Mouse (Mus musculus) midbrain, embryonic 14.5 days (tissue): ENCODE results near the gene Hdac5. TPM values are rescaled to one million over a fixed set of nuclear protein-coding genes. Genes with fewer than 3 reads are reported as not detected.

ENCODE experiments used
- ATAC-seq: fragments of 200-750 bp; cut with Nextera tagmentation; 2 replicates; pipeline ENCODE4 v1.8.0; 2017; ENCODE audit warnings: moderate number of reproducible peaks, moderate library complexity; ENCODE audit not compliant: low FRiP score, low TSS enrichment
- DNase-seq: peaks from one replicate; pipeline ENCODE4 v3.0.0-alpha.2; 2015
- H3K27ac ChIP-seq: fragments of 300-500 bp; sonication (generic); replicated peaks from 2 replicates; pipeline ENCODE4 v1.5.1; 2014; ENCODE audit warnings: mild to moderate bottlenecking, low read depth, low read length, moderate library complexity
- H3K27me3 ChIP-seq: fragments of 300-500 bp; sonication (generic); 2 replicates; pipeline ENCODE4 v1.6.1; 2014; ENCODE audit warnings: low read length, control low read depth, mixed read lengths; ENCODE audit not compliant: control insufficient read depth, insufficient read depth
- H3K36me3 ChIP-seq: fragments of 300-500 bp; sonication (generic); 2 replicates; pipeline ENCODE4 v1.6.1; 2014; ENCODE audit warnings: low read length, control low read depth; ENCODE audit not compliant: control insufficient read depth, insufficient read depth
- H3K4me1 ChIP-seq: fragments of 300-500 bp; sonication (generic); 2 replicates; pipeline ENCODE4 v1.6.1; 2014; ENCODE audit warnings: mild to moderate bottlenecking, antibody characterized with exemption, low read length, control low read depth; ENCODE audit not compliant: control insufficient read depth, insufficient read depth
- H3K4me2 ChIP-seq: fragments of 300-500 bp; sonication (generic); 2 replicates; pipeline ENCODE4 v1.6.1; 2014; ENCODE audit warnings: mild to moderate bottlenecking, low read length, moderate library complexity
- H3K4me3 ChIP-seq: fragments of 300-500 bp; sonication (generic); replicated peaks from 2 replicates; pipeline ENCODE4 v1.5.1; 2014; ENCODE audit warnings: low read depth, low read length
- H3K9ac ChIP-seq: fragments of 300-500 bp; sonication (generic); replicated peaks from 2 replicates; pipeline ENCODE4 v1.6.1; 2014; ENCODE audit warnings: mild to moderate bottlenecking, low read length, moderate library complexity
- H3K9me3 ChIP-seq: fragments of 300-500 bp; sonication (generic); 2 replicates; pipeline ENCODE4 v1.6.1; 2016; ENCODE audit warnings: low read length, control low read depth, mixed read lengths; ENCODE audit not compliant: control insufficient read depth
- WGBS: fragments of 180-500 bp; shearing (Covaris S2); extraction: QIAGEN DNeasy Blood & Tissue Kit; methylation state at CpG from one replicate; pipeline ENCODE4 v1.1.7; 2014; 5-methylcytosine and 5-hydroxymethylcytosine counted together
- polyA plus RNA-seq: library from polyadenylated mRNA; unstranded; fragments of >200 nt; fragmentation: Nextera tagmentation; extraction: Ambion mirVana; gene quantifications from 2 replicates; pipeline ENCODE4 v1.2.1, GENCODE M21; 2014

Gene Hdac5
- polyA plus RNA-seq, 1 experiment from 2014 or later = 56.6 TPM

DNA sequence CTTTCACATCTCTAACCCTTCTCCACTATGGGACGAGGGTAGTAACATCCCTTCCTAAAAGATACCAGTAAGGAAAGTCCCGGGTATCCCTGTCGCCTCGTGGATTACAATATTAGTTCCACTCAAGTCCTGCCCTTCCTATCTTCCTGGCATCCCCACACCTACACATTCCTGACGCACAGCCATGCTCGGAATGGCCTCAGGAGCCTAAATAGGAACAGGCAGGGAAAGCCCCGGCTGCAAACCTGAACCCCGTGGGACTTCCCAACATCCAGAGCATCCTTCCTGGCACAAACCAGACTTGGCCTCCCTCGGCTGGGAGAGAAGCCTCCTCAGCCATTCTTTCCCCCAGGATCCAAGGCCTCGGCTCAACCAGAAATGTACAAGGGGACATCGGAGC is 14.5 kb downstream of the Hdac5 start:
- Histone ChIP-seq H3K9ac (no peak overlapping the region), H3K4me2 (no peak overlapping the region), H3K27ac (no peak overlapping the region), H3K9me3 (no peaks in the 10 kb centered on the region), H3K4me1 (peaks cover 48% of the 10 kb centered on the region), H3K4me3 (no peak overlapping the region), H3K27me3 (no peaks in the 10 kb centered on the region), H3K36me3 (peaks cover 31% of the 10 kb centered on the region)
- DNase-seq (no peak), ATAC-seq (no peak)
- 76% methylated on average over 11 of the region's 11 CpGs for WGBS

DNA sequence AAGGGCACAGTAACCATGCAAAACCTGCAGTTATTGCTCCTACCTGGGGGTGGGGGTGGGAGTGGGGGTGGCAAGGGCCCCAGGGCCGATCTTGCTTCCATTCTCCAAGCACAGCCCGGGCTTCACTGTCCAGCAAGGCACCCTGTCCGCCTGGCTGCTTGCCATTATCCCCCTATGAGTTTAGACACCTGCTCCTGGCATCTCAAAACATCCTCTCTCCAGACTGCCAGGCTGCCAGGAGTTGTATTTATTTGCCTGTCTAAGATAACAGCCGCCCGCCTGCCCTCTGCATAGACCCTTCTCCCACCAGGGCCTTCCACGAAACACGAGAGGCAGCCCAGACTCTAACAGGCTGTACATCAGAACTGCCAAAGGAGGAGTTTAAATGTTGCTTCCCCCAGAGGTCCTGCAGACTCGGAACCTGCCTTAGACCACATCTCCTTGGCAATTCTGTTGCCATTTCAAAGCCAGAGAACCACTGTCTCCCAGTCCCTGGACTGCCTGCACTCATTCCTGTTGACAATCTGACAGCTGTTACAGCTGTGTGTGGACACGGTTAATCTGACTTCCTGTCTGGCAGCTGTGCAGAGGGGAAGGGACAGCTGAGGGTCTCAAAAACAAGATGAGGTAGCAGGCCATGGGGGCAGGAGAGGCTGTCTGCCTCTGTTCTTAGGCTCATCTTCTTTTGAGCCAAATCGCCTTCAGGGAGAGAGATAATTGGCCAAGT is 15.4 kb downstream of the Hdac5 start:
- H3K27ac ChIP-seq = 0 out of 2 replicates have a peak overlapping the region, but pooled peaks have one; percentile 20
- no peaks in the 10 kb centered on the region for H3K9me3 ChIP-seq
- no peak overlapping the region for H3K4me2 ChIP-seq
- H3K4me3 ChIP-seq = no peak overlapping the region
- H3K9ac ChIP-seq = no peak overlapping the region; the same call in 1 of the 2 replicates
- peaks cover 43% of the 10 kb centered on the region for H3K4me1 ChIP-seq
- H3K36me3 ChIP-seq = peaks cover 31% of the 10 kb centered on the region
- DNase-seq = no peak
- 68% methylated on average over 10 of the region's 10 CpGs for WGBS
- no peaks in the 10 kb centered on the region for H3K27me3 ChIP-seq
- no peak for ATAC-seq

DNA sequence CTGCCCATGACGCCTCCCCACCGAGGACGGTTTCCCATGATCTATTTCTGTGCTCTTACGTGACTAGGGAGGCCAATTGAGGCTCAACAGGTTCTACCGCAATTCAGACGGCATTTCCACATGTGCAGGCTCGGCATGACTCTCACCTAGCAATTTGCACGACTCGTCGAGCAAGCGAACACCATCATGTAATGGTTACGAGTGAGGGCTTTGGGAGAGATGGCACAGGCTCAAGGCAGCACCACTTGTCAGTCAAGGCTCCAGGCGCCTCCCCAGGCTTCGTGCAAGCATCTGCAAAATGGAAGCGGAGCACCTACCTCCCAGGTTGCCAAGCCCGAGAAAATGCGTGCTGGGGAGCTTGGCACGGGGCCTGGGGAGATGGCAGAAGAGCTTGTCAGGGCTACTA is 18.0 kb downstream of the Hdac5 start:
- H3K9ac ChIP-seq = no peak overlapping the region
- DNase-seq = no peak
- no peak for ATAC-seq
- no peak overlapping the region for H3K4me3 ChIP-seq
- peaks cover 30% of the 10 kb centered on the region for H3K4me1 ChIP-seq
- H3K27ac ChIP-seq = no peak overlapping the region
- H3K36me3 ChIP-seq = peaks cover 19% of the 10 kb centered on the region
- H3K9me3 ChIP-seq = no peaks in the 10 kb centered on the region
- H3K4me2 ChIP-seq = no peak overlapping the region
- no peaks in the 10 kb centered on the region for H3K27me3 ChIP-seq
- 81% methylated on average over 18 of the region's 18 CpGs for WGBS

DNA sequence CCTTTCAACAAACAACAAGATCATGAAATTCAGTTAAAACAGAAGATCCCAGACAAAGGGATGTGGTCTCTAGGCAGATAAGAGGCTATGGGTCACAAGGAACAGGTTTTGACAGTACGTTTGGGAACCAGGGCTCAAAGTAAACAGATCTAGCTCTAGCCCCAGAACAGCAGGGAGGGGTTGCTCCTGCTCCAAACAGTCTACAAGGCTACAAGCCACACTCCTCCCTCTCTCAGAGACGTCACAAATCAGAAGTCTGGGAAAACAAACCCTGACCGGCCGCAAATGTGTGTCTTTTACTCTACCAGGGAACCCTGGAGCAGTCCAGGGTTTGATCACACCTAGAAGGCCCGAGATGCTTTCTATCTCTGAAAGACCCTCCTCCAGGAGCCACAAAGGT is 19.0 kb downstream of the Hdac5 start:
- Histone ChIP-seq H3K9me3 (no peaks in the 10 kb centered on the region), H3K27me3 (no peaks in the 10 kb centered on the region), H3K36me3 (peaks cover 23% of the 10 kb centered on the region), H3K27ac (no peak overlapping the region), H3K4me2 (no peak overlapping the region), H3K4me3 (no peak overlapping the region), H3K4me1 (peaks cover 23% of the 10 kb centered on the region), H3K9ac (no peak overlapping the region)
- ATAC-seq (no peak), DNase-seq (no peak)
- 74% methylated on average over 5 of the region's 5 CpGs for WGBS

DNA sequence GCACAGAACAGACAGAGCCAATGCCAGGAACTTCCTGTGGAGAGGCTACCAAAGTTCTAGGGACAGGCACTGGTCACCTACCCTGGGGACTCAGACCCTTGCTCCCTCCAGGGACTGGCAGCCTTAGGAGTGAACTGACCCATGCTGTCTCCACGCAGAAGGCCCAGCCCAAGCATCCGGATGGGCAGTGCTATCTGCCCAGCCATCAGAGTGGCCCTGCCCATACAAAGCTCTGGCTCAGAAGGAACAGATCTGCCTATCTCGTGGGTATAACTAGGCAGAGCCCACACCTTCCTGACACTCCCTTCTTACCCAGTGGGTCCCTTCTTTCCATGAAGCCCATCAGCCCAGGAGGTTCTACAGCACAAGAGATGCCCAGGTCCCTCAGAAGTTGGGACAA is 19.8 kb downstream of the Hdac5 start:
- WGBS = 71% methylated on average over 3 of the region's 3 CpGs

DNA sequence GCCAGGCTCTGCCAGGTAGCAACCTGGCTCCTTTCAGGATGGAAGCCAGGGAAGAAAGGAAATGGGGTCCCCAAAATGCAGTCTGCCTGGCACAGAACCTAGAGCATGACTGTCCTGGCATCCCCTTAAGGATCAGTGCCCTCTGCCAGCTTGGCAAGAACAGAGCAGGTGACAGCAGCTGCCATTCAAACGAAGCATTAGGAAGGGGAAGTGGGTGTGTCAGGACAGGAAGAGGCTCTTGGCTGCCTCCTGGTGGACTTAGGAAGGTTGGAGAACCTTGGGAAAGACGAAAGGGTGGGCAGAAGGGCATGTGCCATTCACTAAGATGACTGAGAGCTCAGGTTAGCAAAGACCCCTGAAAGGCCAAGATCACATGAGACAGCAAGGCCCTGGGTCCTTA is 20.2 kb downstream of the Hdac5 start:
- Histone ChIP-seq H3K4me2 (no peak overlapping the region), H3K36me3 (peaks cover 34% of the 10 kb centered on the region), H3K9ac (0 out of 2 replicates have a peak overlapping the region, but pooled peaks have one; percentile 9), H3K9me3 (no peaks in the 10 kb centered on the region), H3K27me3 (no peaks in the 10 kb centered on the region), H3K27ac (no peak overlapping the region), H3K4me1 (peaks cover 17% of the 10 kb centered on the region), H3K4me3 (no peak overlapping the region)
- ATAC-seq (no peak), DNase-seq (peak; percentile 50)
- 16% methylated on average over 2 of the region's 2 CpGs for WGBS

More for the DNA sequence above, 19.8 kb downstream of the Hdac5 start:
- H3K9me3 ChIP-seq = no peaks in the 10 kb centered on the region
- peaks cover 18% of the 10 kb centered on the region for H3K4me1 ChIP-seq
- ATAC-seq (no peak), DNase-seq (no peak)
- no peak overlapping the region for H3K4me2 ChIP-seq
- H3K27ac ChIP-seq = no peak overlapping the region
- peaks cover 30% of the 10 kb centered on the region for H3K36me3 ChIP-seq
- H3K27me3 ChIP-seq = no peaks in the 10 kb centered on the region
- no peak overlapping the region for H3K9ac ChIP-seq
- no peak overlapping the region for H3K4me3 ChIP-seq

DNA sequence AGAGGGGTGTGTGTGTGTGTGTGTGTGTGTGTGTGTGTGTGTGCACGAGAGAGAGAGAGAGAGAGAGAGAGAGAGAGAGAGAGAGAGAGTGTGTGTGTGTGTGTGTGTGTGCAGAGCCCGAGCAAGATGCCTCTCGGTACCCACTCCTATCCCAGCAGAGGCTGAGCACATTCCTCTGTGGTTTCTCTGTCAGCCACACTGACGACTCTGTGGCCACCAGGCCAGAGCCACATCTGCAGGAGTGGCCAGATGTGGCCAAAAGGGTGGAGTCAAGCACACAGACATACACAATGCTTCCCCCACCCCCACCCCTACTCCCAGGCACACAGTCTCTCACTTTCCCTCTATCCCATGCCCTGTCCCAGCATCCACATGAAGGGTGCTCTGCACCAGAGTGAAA is 21.1 kb downstream of the Hdac5 start:
- H3K27me3 ChIP-seq = no peaks in the 10 kb centered on the region
- no peak overlapping the region for H3K4me3 ChIP-seq
- H3K27ac ChIP-seq = no peak overlapping the region
- peaks cover 41% of the 10 kb centered on the region for H3K36me3 ChIP-seq
- DNase-seq (no peak), ATAC-seq (no peak)
- H3K4me2 ChIP-seq = no peak overlapping the region
- peak overlapping the region; percentile 20; the same call in 1 of the 2 replicates for H3K9ac ChIP-seq
- H3K9me3 ChIP-seq = no peaks in the 10 kb centered on the region
- H3K4me1 ChIP-seq = peaks cover 12% of the 10 kb centered on the region
- WGBS = 12% methylated on average over 4 of the region's 4 CpGs

DNA sequence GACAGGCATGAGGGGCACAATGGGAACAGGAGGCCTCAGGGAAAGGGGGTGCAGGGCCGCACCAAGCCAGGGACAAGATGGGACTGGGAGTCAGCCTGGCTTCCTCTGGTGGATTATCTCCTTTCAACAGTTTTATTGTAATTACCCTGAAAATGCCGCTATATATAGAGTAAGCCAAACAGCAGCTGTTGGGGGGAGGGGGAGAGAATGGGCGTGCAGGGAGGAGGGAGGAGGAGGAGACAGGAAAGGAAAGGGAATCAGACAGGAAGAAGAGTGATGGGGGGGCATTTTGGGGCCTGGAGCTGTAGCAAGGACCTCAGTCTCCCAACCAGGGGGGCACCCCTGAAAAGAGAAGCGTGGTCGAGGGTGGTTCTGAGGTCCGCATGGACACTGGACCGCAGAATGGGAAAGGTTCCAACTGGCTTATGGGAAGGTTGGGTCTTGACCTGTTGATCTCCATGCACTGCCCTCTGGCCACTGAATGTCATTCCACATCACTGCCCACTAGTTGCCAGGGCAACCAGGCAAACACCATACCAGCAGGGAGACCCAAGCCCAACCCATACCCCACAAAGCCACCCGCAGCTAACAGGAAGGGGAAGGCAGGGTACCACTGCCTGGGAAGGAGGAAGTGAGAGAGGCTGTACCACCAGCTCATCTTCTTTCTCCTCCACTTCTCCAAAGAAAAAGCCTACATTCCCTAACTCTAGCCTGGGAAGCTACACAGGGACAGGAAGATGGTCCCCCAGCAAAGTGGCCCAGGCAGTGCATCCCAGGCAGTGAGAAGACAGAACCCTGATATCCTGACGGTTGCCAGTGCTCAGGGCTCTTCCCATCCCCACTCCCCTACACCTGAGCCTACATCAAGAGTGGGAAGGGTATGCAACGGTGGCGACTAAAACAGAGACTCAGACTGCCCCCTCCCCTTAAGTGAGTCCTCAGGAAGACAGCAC is 21.9 kb downstream of the Hdac5 start:
- H3K27ac ChIP-seq = peak overlapping the region; percentile 37; the same call in 1 of the 2 replicates
- no peak overlapping the region for H3K4me2 ChIP-seq
- H3K9ac ChIP-seq = 0 out of 2 replicates have a peak overlapping the region, but pooled peaks have one; percentile 23
- H3K36me3 ChIP-seq = peaks cover 47% of the 10 kb centered on the region
- no peak overlapping the region for H3K4me3 ChIP-seq
- no peak for ATAC-seq
- peaks cover 12% of the 10 kb centered on the region for H3K4me1 ChIP-seq
- 15% methylated on average over 11 of the region's 11 CpGs for WGBS
- DNase-seq = peak; percentile 56
- H3K27me3 ChIP-seq = no peaks in the 10 kb centered on the region
- H3K9me3 ChIP-seq = no peaks in the 10 kb centered on the region
